Mouse (Mus musculus): ENCODE data around the gene Acsm5.
"Not testable (repeated sequence)": the region's sequence is repeated elsewhere in the genome, so short reads cannot be mapped to it uniquely, and the experiment has no call there.

Acsm5 gene

GRCm38 (mm10) chr7:119550471-119551222 is 31.4 kb downstream of the Acsm5 start:
- no peak for DNase-seq (ENCODE audit: low spot score)

GRCm38 (mm10) chr7:119554040-119554439 is 34.8 kb downstream of the Acsm5 start, which contains the start of gene Acsm2:
Acsm2 (plus strand) TSS chr7:119554340.
- DNase-seq (ENCODE audit: low spot score) = no peak

DNA sequence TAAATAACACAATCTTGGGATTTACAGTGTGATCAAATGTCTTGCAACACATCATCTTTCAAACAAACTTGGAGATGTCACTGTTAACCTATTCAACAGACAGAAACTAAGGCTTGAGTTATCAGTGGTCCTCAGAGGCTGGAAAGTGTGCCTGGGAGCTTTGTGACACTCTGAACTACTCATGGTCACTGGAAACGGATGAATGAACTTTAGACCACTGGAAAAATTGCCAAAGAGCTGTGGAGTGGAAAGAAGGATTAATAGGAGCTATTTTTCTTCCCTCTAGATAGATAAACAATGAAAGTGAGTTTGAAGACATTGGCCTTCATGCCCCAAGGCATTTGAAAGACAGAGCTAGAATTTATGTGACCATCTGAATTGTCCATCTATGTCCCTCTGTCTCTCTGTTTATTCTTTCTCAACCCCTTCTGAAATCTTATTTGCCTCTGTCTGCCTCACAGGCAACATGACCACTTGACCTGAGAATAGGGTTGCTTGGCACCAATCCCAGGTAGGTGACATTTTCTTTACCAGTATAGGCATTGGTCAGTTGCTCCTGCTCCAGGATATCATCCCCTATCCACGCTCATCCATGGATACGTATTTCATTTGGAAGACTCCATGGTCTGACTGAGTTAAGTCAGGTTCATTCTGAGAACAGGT is 40.7 kb downstream of the Acsm5 start:
- DNase-seq (ENCODE audit: low spot score) = no peak

- no peak for DNase-seq (ENCODE audit: low spot score)
These were observed 41.2 kb downstream of the Acsm5 start for GRCm38 (mm10) chr7:119560452-119560835.

DNA sequence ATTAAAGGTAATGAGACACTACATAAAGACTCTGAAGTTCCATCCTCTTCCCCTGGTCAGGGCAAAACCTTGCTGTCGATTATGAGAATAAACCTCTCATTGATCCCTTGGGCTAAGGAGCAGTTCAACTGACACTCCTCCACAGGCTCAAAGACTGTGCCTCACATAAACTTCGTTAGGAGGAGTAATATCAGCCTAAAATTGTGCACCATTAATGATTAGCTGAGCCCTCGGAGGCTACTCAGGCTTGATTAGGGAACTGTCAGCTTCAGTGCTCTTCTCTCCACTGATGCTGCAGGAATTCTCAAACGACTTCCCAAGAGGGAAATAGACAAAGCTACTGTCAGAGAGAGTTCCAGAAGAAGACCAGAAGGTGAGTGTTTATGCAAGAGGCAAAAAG is 42.2 kb downstream of the Acsm5 start:
- no peak for DNase-seq (ENCODE audit: low spot score)

- DNase-seq (ENCODE audit: low spot score) = not testable (repeated sequence)
These were observed 43.2 kb downstream of the Acsm5 start for GRCm38 (mm10) chr7:119562476-119562875.

DNA sequence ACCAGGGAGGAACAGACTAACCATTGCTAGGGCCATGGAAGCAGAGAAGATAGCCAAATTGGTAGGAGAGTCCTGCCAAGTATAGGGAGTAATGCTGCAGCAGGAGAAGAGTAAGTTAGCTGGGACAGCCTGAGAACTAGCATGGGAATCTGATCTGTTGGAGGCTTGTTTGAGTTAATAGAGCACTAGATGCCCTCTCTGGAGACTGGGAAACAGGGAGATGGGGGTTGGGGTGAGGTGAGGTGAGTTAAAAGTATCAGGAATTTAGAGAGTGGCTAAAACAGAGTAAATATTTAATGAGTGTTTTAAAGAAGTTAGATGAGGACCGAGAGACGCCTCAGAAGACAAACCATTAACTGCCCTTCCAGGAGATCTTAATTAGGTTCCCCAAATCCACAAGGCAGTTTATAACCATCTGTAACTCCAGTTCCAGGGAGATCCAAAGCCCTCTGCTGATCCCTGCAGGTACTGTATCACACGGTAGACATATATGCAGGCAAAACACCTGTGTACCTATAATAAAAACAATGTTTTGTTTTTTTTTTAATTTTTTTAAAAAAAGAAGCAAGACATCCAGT is 75.4 kb downstream of the Acsm5 start:
- DNase-seq (ENCODE audit: low spot score) = no peak

All from urinary bladder, postnatal 10 days (tissue).